Mouse (Mus musculus) large intestine, adult 2 months (tissue): ENCODE measurements around the gene Tmem208. TPM values are rescaled to one million over a fixed set of nuclear protein-coding genes. Genes with fewer than 3 reads are reported as not detected.
A peak's percentile ranks its signal among the peaks of the same experiment; 100 is the strongest.

Experiments used
- DNase-seq: peaks from one replicate; pipeline ENCODE4 v3.0.0-alpha.2; 2012; ENCODE audit warnings: low read depth, low spot score
- WGBS: fragments of 180-500 bp; shearing (Covaris S2); methylation state at CpG from one replicate; pipeline ENCODE4 v1.1.7; 2018; 5-methylcytosine and 5-hydroxymethylcytosine counted together
- polyA plus RNA-seq: library from polyadenylated mRNA; depleted of rRNA; stranded (reverse); fragments of >200 nt; gene quantifications from 2 replicates; pipeline ENCODE4 v1.2.3, GENCODE M21; 2012

The Tmem208 gene
- polyA plus RNA-seq, 1 experiment: 134 TPM

DNA sequence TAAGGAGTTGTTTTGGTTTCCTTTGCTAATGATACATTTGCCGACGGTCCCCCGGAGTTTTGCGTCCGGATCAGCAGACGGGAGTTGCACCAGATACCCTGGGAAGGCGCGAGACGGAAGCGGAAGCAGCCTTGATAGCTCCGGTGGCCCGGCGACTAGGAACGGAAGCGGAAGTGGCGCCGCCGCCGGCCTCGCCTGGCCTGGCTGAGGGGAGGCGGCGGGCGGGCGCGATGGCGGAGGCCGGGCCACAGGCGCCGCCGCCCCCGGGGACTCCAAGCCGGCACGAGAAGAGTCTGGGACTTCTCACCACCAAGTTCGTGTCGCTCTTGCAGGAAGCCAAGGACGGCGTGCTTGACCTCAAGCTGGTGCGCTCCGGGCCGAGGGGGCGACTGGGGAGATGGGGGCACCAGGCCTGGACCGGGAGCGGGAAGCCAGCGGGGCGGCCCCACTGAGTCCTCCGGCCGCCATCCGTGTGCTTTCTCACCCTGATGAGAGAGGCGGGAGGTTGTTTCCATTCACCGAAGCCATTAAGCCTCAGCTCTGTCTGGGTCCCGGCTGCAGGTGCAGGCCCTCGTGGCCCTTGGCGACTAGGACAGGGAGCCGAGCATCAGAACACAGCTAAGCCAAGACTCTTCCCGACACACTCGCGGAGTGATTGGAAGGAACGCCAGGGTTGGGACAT, 28.5 kb upstream of the Tmem208 start, which contains the start of gene E2f4:
E2f4 (plus strand) TSS at position 153 of the 682 bp plus-strand sequence.
- WGBS: 1% methylated on average over 58 of the region's 58 CpGs

DNA sequence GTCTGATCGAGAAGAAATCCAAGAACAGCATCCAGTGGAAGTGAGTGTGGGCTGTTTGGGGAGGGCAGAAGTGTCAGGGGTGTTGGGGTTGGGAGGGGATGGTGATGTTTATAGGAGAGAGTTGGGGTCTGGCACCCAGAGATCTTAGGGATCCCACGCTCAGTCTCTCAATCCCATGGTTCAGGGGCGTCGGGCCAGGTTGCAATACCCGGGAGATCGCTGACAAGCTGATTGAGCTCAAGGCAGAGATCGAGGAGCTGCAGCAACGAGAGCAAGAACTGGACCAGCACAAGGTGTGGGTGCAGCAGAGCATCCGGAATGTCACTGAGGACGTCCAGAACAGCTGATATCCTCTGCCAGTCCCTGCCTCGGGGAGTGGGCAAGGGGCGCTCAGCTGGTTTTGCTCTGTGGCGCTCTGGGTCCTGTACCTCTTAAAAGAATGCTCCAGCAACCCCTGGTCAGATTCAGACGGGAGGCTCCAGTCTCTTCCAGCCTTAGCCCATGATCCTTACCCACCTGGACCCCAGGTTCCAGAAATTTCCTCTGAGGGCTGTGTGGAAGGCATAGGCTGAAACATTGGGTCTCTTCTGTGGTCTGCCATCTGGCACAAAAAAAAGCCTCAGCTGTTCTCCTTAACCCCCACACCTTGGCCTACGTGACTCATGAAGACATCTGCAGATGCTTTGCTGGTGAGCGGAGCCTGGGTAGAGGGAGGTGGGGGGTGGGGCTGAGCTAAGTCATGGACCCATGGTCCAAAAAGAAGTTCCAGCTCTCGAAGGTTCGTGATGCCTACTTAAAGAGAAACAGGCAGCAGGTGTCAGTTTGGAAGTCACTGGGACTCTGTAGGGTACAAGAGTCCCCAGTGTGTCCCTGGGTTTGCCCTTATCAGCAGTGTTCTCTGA, 27.6 kb upstream of the Tmem208 start:
- 32% methylated on average over 18 of the region's 18 CpGs for WGBS
- no peak for DNase-seq

More for the DNA sequence above, 28.5 kb upstream of the Tmem208 start, which contains the start of gene E2f4:
- peak; percentile 82 for DNase-seq

DNA sequence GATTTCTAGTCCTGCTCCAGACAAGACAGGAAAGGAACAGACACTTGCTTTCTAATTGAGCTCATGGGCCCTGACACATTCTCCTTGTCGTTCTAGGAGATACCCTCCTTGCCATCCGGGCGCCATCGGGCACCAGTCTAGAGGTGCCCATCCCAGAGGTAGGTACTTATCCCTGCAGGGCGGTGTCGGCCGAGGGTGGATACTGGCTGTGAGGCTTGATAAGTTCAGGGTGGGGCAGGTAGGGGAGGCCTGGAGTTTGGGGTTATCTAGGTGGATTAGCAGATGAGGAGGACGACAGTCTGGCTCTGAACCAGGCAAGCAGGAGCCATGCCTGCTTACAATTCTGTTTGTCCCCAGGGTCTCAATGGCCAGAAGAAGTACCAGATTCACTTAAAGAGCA, 26.2 kb upstream of the Tmem208 start:
- WGBS: 79% methylated on average over 8 of the region's 8 CpGs
- DNase-seq: no peak

DNA sequence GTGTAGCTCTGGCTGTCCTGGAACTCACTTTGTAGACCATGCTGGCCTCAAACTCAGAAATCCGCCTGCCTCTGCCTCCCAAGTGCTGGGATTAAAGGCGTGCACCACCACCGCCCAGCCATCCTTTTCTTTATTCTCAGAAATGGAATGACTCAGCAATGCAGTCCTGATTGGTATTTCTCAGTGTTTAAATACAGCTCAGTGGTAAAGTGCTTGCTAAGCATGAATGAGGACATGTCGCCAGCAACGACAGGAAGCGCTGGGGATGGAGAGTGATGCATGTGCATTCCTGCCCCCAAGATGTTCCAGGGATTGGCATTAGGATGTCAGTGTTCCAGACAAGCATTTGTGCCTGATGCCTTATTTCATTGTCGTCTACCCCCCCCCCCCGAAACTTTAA, 22.8 kb upstream of the Tmem208 start:
- 78% methylated on average over 8 of the region's 8 CpGs for WGBS
- no peak for DNase-seq

DNA sequence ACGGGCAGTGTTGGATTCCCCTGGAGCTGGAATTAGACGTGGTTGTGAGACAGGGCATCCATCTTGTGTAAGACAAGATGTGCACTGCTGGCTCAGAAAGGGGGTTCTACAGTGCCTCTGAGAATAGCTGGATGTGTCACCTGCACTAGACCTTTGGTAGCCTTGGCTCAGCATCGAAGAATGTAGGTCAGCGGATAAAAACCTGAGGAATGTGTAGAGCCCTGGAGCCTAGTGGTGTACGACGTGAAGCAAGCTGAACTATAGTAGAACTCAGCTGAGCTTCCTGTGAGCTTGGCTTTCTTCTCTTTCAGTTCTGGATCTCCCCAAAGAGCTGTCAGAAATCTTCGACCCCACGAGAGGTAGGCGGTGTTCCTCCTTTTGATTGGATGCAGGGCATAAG, 22.3 kb upstream of the Tmem208 start:
- DNase-seq: no peak
- 78% methylated on average over 9 of the region's 9 CpGs for WGBS

DNA sequence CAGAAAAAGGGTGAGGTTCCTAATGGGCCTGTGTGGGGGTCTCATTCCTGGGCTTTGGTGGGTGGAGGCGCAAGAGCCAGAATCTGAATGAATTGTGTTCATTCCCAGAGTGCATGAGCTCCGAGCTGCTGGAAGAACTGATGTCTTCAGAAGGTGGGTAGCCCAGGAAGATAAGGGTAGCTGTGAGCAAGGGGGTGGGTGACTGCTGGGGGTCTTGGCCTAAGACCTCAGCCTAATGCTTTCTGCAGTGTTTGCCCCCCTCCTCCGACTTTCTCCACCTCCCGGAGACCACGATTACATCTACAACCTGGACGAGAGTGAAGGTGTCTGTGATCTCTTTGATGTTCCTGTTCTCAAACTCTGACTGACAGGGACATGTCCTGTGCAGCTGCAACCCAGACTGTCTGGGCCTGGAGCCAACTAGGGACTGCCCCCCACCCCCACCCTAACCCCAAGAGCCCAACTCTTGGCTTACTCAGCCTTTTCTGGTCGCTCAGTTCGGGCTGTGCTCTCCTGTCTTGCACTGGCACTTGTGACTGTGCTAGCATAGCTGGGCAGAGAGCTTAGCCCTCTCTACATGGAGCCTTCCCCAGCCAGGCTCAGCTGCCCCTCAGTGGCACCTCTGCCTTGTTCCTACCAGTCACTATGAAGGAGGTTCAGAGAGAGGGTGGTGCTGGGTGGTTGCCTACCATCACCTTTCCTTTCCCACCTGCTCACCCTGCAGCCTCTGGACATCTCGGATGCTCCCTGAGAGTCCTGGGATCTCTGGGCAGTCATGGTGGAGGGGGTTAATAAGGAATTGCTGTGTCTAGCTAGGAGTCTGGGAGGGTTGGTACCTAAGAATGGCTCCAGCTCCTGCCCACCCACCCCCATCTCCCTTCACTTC, 21.6 kb upstream of the Tmem208 start:
- no peak for DNase-seq
- 51% methylated on average over 9 of the region's 9 CpGs for WGBS

DNA sequence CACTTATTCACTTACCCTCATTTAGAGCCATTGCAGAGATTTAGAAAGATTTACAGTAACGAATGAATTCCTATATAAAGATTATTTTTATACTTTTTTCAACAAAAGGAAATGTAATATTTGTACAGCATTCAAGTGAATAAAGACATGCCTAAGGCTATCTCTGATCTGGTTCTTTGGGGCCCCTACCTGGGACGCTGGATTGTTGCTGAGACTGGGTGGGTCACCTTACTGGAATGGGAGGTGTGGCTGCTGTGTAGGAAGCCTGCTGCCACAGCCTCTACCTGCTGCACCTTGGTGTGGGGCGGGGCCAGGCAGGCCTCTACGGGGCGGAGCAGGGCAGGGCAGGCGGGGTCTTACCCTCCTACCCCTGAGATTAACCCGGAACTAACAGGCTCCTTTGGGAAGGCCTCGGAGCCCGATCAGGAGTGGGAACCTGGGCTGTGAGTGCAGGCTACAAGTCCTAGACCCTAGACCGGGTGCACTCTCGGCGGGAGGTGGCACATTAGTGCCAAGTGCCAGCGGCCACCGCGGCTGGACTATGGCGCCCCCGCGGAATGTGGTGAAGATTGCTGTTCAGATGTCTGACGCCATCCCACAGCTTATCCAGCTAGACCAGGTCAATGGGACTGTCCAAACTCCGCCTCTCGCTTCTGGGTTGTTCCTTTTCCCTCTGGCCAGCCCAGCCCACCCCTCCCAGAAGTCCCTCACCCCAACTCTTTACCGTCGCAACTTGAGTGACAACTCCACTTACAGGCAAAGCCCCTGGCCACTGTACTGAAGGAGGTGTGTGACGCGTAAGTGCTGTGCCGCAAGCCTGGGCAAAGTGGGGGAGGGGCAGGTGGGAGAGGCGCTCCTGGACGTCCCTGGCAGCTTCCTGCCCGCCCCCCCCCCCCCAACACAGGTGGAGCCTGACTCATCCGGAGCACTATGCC, 20.7 kb upstream of the Tmem208 start, which contains the start of gene Elmo3:
Elmo3 (plus strand) TSS at position 391 of the 935 bp plus-strand sequence.
- peak; percentile 76 for DNase-seq
- 4% methylated on average over 30 of the region's 30 CpGs for WGBS

DNA sequence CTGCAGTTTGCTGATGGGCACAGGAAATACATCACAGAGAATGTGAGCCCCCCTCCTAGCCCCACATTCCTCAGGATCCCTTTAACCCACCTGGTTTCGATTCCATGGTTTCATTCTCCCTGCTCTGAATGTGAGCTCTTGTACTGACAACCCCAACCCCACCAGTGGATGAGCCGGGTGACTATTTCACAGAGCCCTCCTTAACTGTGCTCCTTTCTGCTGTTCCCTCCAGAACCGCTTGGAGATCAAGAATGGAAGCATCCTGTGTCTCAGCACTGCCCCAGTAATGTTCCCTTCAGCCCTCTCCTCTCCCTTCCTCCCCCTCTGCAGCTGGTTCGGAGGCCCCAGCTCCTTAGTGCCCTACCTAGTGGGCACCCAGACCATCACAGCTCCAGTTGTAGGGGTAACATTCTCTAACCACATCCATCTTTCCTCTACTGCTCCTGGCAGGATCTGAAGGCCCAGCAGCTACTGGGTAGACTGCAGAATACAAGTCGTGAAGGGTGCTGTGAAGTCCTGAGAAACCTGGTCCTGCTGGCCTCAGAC, 19.9 kb upstream of the Tmem208 start:
- WGBS: 17% methylated on average over 5 of the region's 5 CpGs
- no peak for DNase-seq

DNA sequence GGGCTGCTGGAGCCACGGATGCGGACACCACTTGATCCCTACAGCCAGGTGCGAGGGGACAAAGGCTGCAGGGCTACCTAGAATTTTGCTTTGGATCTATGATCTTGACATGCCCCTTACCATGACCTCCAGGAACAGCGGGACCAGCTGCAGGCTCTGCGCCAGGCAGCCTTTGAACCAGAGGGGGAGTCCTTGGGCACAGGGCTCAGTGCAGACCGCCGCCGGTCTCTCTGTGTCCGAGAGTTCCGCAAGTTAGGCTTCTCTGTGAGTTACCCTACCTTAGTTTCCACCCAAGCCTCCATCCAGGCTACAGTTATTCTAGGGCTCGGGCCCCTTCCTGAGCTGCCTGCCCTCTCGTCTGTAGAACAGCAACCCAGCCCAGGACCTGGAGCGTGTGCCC, 18.5 kb upstream of the Tmem208 start:
- WGBS: 95% methylated on average over 13 of the region's 13 CpGs
- no peak for DNase-seq

DNA sequence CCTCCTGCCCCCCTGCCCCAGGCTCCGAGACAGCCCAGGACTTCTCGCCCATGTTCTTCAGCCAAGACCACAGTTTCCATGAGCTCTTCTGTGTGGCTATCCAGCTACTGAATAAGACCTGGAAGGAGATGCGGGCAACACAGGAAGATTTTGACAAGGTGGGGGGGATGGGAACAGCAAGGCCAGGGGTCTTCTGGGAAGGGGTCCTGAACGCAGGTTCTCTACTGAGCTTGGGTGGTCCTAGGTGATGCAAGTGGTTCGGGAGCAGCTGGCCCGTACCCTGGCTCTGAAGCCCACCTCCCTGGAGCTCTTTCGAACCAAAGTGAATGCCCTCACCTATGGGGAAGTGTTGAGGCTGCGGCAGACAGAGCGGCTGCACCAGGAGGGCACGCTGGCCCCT, 17.7 kb upstream of the Tmem208 start:
- DNase-seq: no peak
- 94% methylated on average over 10 of the region's 10 CpGs for WGBS

DNA sequence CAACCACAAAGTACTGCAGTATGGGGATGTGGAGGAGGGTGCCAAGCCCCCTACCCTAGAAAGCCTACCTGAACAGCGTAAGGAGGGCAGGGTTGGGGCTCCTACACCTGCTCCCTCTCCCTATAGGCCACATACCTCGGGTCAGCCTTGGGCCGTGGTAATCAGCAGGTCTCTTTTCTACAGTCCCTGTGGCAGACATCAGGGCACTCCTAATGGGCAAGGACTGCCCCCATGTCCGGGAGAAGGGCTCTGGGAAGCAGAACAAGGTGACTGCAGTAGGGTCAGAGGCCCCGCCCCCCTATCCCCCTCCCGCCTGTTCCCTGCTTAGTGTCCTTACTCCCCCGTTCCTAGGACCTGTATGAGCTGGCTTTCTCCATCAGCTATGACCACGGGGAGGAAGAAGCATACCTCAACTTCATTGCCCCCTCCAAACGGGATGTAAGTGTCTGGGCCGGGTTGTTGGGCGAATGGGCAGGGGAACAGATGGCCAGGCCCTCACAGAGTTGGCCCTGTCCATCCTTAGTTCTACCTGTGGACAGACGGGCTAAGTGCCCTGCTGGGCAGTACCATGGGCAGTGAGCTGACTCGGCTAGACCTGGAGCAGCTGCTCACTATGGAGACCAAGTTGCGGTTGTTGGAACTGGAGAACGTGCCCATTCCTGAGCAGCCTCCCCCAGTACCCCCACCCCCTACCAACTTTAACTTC, 16.9 kb upstream of the Tmem208 start:
- WGBS: 85% methylated on average over 15 of the region's 15 CpGs
- DNase-seq: no peak

DNA sequence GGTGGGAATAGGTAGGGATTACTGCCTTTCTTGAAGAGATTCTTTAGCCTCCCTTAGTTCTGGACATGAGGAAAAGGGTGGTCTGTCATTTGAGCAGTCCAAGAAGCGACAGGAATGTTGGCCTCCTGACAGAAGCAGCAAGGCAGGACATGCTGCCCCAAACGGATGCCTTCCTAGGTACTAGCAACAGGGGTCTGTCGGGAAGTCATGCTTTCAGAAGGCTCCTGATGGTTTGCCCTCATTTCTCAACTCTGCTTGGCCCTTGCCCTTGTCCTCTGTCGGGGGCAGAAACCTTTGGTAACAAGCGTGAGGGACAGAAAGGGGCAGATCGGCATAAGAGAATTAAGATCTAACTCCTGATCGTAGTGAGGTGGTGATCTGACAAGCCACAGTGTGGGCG, 16.0 kb upstream of the Tmem208 start:
- WGBS: 85% methylated on average over 8 of the region's 8 CpGs
- no peak for DNase-seq

DNA sequence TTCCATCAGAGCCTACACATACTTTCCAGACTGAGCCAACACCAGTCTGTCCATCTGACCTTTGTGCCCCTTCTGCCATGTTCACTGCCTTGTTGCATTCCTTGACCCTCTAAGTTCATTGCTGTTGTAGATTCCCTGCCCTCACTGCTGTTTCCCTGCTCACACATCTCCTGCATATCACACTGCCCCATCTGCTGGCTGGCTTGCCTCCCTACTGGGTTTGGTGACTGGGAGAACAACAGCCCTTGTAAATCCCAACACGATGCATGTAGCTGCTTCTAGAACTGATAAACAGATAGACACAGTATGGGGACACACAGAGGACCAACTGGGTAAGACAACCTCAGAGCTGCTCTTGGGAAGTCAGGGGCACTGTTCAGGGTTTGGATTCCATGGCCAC, 14.4 kb upstream of the Tmem208 start:
- 82% methylated on average over 1 of the region's 1 CpGs for WGBS
- DNase-seq: no peak

DNA sequence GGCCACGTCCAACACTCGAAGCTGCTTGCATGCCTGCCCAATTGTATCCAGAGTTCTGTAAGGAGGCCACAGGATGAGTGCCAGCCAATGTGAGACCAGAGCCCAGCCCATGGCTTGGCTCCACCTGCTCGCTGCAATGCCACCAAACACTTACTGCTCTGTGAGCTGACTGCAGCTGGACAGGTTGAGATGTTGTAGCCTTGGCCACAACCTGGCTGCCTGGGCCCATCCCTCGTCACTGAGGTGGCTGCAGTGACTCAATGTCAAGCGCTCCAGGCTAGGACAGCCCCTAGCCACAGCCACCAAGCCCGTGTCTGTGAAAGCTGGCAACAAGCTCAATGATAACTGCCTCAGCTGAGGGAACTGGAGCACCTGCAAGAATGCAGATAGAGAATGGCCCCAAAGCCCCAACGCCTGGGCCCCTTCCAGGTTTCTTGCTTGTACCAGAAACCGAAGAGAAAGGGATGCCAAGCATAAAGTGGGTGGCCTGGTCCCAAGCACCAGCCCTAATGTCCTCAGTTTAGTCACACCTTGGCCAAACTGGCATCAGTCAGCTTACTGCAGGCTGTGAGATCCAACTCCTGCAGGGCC, 13.2 kb upstream of the Tmem208 start:
- DNase-seq: no peak
- 89% methylated on average over 8 of the region's 8 CpGs for WGBS

DNA sequence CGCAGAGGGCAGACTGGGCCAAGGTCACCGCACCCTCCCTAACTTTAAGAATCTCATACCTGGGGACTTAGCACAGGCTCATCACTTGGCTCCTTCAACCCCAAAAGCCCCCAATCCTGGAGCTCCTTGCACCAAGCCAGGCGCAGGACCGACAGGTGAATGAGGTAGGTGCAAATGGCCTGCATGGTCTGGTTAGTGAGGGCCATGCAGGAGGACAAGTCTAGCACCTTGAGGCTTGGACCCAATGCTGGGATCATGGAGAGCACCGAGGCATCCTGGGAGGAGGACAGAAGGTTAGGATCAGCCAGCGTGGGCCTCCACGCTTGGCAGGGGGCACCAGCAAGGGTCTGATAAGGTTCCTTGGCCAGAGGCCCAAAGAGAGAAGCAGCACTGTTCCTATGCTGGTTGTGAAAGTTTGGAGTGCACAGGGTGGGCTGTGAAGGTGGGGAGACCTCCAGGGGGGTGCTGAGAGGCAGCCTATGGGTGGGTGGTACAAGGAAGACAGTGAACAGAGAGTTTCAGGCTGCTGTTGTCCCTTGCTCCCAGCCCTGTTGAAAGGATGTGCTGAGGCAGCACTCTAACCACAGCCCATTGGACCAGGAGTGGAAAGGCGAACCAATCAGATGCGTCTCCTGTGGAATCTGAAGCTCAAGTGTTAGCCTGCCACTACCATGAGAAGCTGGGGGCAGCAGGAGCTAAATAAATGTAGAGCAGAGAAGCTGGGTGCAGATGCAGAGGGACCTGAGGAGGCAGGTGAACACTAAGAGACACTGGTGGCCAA, 12.3 kb upstream of the Tmem208 start:
- no peak for DNase-seq

DNA sequence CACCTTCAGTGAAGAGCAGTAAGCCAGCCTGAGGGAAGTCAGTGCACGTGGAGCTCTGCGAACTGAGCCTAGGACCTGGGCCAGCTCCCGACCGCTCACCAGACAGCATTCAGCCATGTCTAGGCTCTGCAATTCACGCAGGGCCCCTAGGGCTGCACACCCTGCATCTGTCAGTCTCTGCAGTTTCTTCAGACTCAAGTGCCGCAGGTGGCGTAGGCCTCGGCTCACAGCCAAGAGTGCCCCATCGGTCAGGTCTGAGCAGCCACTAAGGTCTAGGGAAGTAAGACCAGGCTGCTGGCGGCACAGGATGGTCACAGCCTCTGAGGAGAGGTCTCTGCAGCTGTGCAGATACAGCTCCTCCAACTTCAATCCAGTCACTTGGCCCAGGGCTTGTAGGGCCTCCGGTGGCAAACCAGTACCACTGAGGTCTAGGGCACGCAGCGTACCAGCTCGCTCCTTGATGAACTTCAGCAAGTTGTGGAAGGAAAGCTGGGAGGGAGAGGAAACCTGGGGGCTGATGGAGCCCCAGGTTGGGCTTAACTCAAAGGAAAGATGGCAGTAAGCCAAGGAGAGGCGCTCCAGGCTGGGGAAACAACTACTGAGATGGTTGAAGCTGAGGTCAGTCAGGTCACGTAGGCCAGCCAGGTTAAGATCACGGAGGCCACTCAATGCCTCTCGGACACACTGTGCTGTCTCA, 10.9 kb upstream of the Tmem208 start:
- 91% methylated on average over 18 of the region's 18 CpGs for WGBS

More for the DNA sequence above, 12.3 kb upstream of the Tmem208 start:
- WGBS: 88% methylated on average over 9 of the region's 9 CpGs

More for the DNA sequence above, 10.9 kb upstream of the Tmem208 start:
- DNase-seq: no peak
